Mouse (Mus musculus) kidney, postnatal 14 days (tissue): ENCODE data around the gene Bend6.
"Not testable (repeated sequence)": the region's sequence is repeated elsewhere in the genome, so short reads cannot be mapped to it uniquely, and the experiment has no call there.

Experiments used
- DNase-seq: peaks from one replicate; pipeline ENCODE4 v3.0.0; 2022; ENCODE audit warnings: mixed read lengths

Bend6 gene

DNA sequence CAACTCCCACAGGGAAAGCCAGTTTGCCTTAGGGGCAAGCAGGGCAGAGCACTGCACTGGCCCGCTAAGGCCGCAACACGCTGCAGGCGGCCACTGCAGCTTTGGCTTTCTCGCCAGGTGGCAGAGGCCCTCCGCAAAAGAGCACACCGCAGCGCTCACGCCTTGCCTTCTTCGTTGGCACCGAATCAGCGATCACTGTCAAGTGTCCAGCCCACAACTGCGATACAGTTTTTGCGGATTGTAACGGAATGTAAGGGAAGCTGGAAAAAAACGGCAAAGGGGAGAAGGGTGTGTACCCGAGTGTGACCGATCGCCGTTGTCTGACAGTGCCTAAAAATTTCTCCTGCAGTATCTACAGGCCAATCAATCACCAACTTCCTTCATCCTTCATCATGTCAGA lies 689 bp downstream of the Bend6 start:
- no peak for DNase-seq

GRCm38 (mm10) chr1:33906216-33906615 lies 1.4 kb downstream of the Bend6 start:
- no peak for DNase-seq

- peak; percentile 14 for DNase-seq
Observed at GRCm38 (mm10) chr1:33903587-33903986, 4.0 kb downstream of the Bend6 start.

GRCm38 (mm10) chr1:33900175-33900574 lies 7.4 kb downstream of the Bend6 start:
- no peak for DNase-seq

- DNase-seq: no peak
Observed at GRCm38 (mm10) chr1:33898373-33898772, 9.2 kb downstream of the Bend6 start.

DNA sequence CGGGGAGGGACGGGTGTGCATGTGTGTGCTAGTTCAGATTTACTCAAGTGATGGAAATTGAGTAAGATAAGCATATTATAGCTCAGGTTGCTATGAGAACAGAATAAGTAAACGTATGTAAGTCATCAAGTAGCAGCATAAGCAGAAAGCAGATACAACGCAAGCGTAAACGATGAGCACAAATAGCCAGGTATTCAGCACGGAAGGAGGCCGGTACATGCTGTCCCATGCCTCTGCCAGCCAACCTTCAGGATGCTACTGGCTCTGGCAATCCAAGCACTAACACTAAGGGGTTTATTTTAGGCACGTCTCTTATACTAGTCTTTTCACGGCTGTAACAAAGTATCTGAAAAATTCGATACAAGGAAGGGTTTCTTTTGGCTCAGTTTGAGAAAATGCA lies 10.2 kb downstream of the Bend6 start:
- DNase-seq: no peak

- no peak for DNase-seq
Observed at GRCm38 (mm10) chr1:33896666-33897065, 10.9 kb downstream of the Bend6 start.

GRCm38 (mm10) chr1:33896116-33896515 lies 11.5 kb downstream of the Bend6 start:
- DNase-seq: no peak

- peak; percentile 44 for DNase-seq
Observed at GRCm38 (mm10) chr1:33892784-33893183, 14.8 kb downstream of the Bend6 start.

- DNase-seq: peak; percentile 29
Observed at GRCm38 (mm10) chr1:33883102-33883839, 24.3 kb downstream of the Bend6 start.

DNA sequence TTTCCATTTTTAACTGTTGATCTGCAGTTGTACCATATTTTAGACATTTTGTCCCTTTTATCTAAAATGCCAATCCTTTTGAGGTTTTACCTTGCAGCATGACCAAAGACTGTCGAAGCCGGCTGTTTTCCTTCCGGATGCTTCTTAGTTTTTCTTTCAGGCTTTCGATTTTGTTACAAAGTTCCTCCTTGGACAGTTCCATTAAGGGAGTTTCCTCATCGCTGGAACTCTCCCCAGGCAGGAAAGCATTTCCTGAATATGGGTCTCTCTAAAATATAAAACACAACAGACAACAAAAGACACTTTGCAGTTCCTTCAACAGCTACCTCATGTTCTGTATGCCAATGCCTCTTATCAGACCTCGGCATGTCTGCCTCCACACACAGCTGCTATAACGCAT lies 29.4 kb downstream of the Bend6 start:
- DNase-seq: no peak

DNA sequence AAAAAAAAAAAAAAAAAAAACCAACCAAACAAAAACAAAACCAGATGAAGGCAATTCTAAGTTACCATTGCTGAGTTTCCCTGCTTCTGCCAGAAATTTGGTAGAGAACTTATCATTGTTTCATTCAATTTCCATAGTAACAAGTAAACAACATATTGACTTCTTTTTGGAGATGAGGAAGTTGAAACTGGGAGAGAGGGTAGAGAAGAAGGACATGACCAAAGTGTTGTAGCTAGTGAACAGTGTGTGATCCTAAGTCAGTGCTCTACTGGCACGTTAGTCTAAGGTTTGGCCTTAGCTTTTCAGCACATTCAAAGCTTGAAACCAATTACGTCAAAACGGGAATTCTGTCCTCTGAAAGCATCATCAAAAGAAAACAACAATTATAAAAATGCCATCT lies 31.2 kb downstream of the Bend6 start:
- DNase-seq: no peak

- DNase-seq: no peak
Observed at GRCm38 (mm10) chr1:33875691-33876090, 31.9 kb downstream of the Bend6 start.

GRCm38 (mm10) chr1:33873561-33873960 lies 34.1 kb downstream of the Bend6 start:
- no peak for DNase-seq

DNA sequence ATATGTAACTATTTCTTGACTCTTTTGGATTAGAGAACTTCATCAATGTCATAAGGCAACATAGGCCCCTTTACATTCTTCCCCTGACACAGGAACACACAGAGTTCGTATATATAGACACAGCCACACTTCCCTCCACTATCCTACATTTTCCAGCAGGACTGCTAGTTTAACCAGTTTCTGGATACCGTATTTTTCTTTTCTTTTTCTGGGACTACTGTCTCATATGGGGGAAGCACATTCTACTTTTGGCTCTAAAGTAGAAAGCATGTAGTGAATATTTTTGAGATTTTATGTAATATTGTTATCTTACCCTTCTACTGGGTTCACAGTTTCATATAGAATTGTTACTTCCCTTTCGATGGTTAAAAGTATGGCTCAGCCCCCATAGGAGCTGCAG lies 38.2 kb downstream of the Bend6 start:
- no peak for DNase-seq

DNA sequence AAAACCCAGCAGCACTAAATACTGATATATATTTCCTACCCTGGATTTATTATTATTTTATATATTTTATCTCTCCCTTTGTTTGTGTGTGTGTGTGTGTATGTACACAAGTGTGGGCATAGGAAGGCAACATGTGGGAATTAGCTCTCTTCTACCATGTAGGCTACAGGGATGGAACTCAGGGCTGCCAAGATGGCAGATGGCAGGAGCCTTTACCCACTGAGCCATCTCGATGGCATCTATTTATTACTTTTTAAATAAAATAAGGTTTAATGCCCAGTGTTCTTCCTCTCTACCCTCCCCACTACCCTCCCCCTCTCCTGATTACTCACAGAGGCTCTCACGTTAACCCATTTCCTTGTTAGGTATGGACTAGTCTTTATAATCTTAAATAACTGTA lies 38.6 kb downstream of the Bend6 start:
- no peak for DNase-seq

- DNase-seq: no peak
Observed at GRCm38 (mm10) chr1:33846807-33847206, 60.8 kb downstream of the Bend6 start.

- no peak for DNase-seq
Observed at GRCm38 (mm10) chr1:33843823-33844222, 63.8 kb downstream of the Bend6 start.

- DNase-seq: not testable (repeated sequence)
Observed at GRCm38 (mm10) chr1:33838952-33839351, 68.7 kb downstream of the Bend6 start.

GRCm38 (mm10) chr1:33830586-33830985 lies 77.0 kb downstream of the Bend6 start:
- no peak for DNase-seq

- DNase-seq: no peak
Observed at GRCm38 (mm10) chr1:33817931-33818330, 89.7 kb downstream of the Bend6 start.

DNA sequence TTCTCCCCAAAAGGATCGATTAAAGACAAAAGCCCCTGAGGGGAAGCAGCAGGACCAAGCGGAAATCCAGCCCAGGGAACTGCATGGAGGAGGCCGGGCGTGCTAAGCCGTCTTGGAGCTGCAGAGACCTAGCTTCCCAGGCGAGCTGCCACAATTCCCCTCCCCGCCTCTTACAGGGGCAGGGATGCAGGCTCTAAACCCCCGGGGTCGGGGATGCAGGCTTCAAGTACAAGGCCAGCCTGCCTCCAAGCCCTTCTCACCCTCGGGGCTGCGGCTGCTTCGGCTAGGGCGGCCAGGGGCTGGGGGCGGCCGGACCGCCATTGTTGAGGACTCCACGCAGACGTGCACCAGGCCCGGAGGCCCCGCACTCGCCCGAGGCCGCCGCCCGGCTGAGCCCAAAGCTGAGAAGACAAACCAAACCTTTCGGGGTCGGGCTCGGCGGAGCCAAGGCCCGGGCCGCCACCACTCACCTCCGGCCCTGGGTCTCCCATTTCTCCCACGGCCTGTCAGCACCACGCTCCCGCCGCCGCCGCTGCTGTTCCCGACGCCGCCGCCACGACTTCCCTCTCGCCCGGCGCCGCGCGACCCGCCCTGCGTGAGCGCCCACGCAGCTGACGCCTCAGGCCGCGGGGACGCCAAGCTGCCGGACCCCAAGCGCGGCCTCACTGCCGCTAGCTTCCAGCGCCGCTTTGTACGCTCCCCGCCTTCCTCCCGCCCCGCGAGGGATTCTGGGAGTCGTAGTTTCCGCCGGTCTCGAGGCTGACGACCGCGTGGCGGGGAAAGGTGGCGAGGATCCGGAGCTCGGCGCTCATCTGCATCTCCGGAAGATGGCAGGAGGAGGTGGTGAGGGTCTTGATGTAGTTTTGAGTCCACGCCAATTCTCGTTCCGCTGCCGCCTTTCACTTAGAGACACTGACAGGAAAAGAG lies 93.5 kb downstream of the Bend6 start, which contains the start of gene Zfp451:
Zfp451 (minus strand) TSS at position 728 of the 927 bp plus-strand sequence.
- DNase-seq: peak; percentile 93

DNA sequence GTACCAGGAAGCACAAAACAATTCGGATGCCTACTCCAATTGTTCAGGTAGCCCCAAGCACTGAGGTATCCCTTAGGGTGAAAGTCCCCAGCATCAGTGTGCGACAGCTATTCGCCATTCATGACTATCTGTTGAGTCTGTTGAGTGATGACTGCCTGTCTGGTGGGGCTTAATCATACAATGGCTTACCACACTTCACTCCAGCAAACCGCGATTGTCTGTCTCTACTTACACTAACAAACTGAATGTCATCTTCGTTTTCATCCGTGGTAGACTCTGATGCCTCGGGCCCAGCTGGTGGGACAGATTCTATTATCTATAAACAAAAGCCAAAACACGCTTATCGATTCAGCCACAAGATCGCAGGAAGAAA lies 94.1 kb downstream of the Bend6 start:
- no peak for DNase-seq

DNA sequence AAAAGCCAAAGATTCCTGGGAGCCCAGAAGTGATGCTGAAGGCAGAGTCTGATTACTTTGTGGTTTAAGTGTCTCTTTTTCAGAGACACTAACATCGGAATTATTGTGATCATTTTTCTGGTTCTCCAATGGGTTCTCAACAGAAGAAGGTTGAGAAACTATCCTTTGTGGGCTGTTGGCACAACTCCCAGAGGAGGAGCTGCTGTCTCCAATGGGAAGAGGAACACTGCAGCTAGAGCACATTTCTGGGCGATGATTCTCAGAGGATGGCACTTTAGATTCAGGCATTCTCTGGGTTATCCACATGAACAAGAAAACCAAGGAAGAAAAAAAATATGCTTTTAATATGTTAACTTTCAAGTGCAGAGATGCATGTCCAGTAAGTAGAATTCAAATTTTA lies 104.3 kb downstream of the Bend6 start:
- no peak for DNase-seq
